Mouse (Mus musculus) small intestine, adult 2 months (tissue): ENCODE data around the gene Rbmx2.

Experiments
- CTCF ChIP-seq: fragments of 200-500 bp; IDR thresholded peaks from 2 replicates; pipeline ENCODE4 v1.5.1; 2012; ENCODE audit warnings: low read depth, mild to moderate bottlenecking, control low read depth, inconsistent platforms, low read length, moderate library complexity, mixed read lengths; ENCODE audit not compliant: insufficient replicate concordance, insufficient read length; ENCODE audit errors: extremely low read depth
- POLR2A ChIP-seq: fragments of 200-500 bp; IDR thresholded peaks from 2 replicates; pipeline ENCODE4 v1.6.1; 2012; ENCODE audit warnings: low read depth, mild to moderate bottlenecking, control low read depth, inconsistent platforms, low read length, moderate library complexity

DNA sequence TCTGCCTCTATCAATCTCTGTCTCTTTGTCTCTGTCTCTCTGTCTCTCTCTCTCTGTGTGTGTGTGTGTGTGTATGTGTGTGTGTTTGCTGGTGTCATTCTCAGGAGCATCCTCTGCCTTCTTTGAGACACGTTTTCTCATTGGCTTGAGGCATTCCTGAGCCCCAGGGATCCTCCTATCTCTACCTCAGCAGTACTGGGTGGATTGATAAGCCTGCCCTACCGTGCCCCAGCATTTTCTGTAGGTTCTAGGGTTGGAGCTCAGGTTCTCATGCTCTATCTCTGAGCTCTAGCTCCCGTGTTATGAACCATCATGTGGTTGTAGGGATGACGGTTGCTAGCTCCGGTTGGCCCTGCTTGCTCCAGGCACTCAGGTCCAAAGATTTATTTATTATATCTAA, 10.9 kb upstream of the Rbmx2 start:
- no peak for TF ChIP-seq CTCF
- TF ChIP-seq POLR2A: no peak
